Mouse (Mus musculus) intestine, embryonic 14.5 days (tissue): ENCODE data around the gene Hist1h2an. TPM values are rescaled to one million over a fixed set of nuclear protein-coding genes. Genes with fewer than 3 reads are reported as not detected.
A peak's percentile ranks its signal among the peaks of the same experiment; 100 is the strongest.
"Not testable (repeated sequence)": the region's sequence is repeated elsewhere in the genome, so short reads cannot be mapped to it uniquely, and the experiment has no call there.

Experiments
- ATAC-seq: fragments of 200-750 bp; cut with Nextera tagmentation; replicated peaks from 2 replicates; pipeline ENCODE4 v1.8.0; 2017; ENCODE audit warnings: low read depth, moderate number of reproducible peaks, moderate TSS enrichment, moderate library complexity; ENCODE audit not compliant: low FRiP score, low TSS enrichment
- DNase-seq: peaks from one replicate; pipeline ENCODE4 v3.0.0-alpha.2; 2018; ENCODE audit warnings: low spot score
- H3K27ac ChIP-seq: fragments of 300-500 bp; sonication (generic); 2 replicates; pipeline ENCODE4 v1.5.1; 2014; ENCODE audit warnings: low read depth, mild to moderate bottlenecking, control low read depth
- H3K27me3 ChIP-seq: fragments of 300-500 bp; sonication (generic); replicated peaks from 2 replicates; pipeline ENCODE4 v1.6.1; 2014; ENCODE audit warnings: low read length, control low read depth; ENCODE audit not compliant: control insufficient read depth, insufficient read depth
- H3K36me3 ChIP-seq: fragments of 300-500 bp; sonication (generic); 2 replicates; pipeline ENCODE4 v1.6.1; 2014; ENCODE audit warnings: low read length, control low read depth; ENCODE audit not compliant: control insufficient read depth, insufficient read depth
- H3K4me1 ChIP-seq: fragments of 300-500 bp; sonication (generic); replicated peaks from 2 replicates; pipeline ENCODE4 v1.6.1; 2014; ENCODE audit warnings: low read length, control low read depth, mixed read lengths; ENCODE audit not compliant: control insufficient read depth, insufficient read depth
- H3K4me2 ChIP-seq: fragments of 300-500 bp; sonication (generic); 2 replicates; pipeline ENCODE4 v1.6.1; 2014; ENCODE audit warnings: low read length
- H3K4me3 ChIP-seq: fragments of 300-500 bp; sonication (generic); 2 replicates; pipeline ENCODE4 v1.5.1; 2014; ENCODE audit warnings: low read depth, low read length, control low read depth, mixed read lengths
- H3K9ac ChIP-seq: fragments of 300-500 bp; sonication (generic); 2 replicates; pipeline ENCODE4 v1.6.1; 2014; ENCODE audit warnings: mild to moderate bottlenecking, low read length
- H3K9me3 ChIP-seq: fragments of 300-500 bp; sonication (generic); 2 replicates; pipeline ENCODE4 v1.6.1; 2016; ENCODE audit warnings: low read length, control low read depth; ENCODE audit not compliant: control insufficient read depth
- WGBS: fragments of 180-500 bp; shearing (Covaris S2); extraction: QIAGEN DNeasy Blood & Tissue Kit; methylation state at CpG from one replicate; pipeline ENCODE4 v1.1.7; 2014; 5-methylcytosine and 5-hydroxymethylcytosine counted together
- microRNA-seq: library from miRNA; unstranded; fragments of <30 nt; microRNA quantifications from one replicate; pipeline ENCODE4, GENCODE M21; 2016
- polyA plus RNA-seq: library from polyadenylated mRNA; unstranded; fragments of >200 nt; fragmentation: Nextera tagmentation; extraction: Ambion mirVana; gene quantifications from 2 replicates; pipeline ENCODE4 v1.2.1, GENCODE M21; 2014

The Hist1h2an gene
- polyA plus RNA-seq, 1 experiment from 2014 or later: not detected

DNA sequence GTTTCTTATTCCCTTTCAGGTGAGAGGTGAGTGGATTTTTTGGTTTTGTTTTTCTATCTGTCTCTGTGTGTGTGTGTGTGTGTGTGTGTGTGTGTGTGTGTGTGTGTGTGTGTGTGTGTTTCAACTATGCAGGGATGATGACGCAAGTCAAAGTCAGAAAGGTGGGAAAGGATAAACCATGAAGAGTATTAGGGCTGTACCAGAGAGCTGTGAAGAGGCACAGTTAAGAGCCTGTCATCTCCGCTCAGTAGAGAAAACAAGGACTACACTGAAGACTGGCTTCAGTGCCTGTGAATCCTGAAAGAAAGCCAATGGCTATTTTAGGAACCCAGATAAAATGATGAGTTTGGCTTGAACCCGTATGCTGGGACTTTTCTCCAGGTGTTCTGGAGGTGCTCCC lies 35.2 kb downstream of the Hist1h2an start:
- Histone ChIP-seq H3K4me2 (peak overlapping the region; percentile 70; the same call in 1 of the 2 replicates), H3K27me3 (no peaks in the 10 kb centered on the region), H3K4me1 (peaks cover 24% of the 10 kb centered on the region), H3K4me3 (no peak overlapping the region), H3K36me3 (no peaks in the 10 kb centered on the region), H3K27ac (peak overlapping the region; percentile 89), H3K9me3 (no peaks in the 10 kb centered on the region), H3K9ac (no peak overlapping the region)
- no peak for ATAC-seq
- DNase-seq: no peak
- WGBS: 68% methylated on average over 3 of the region's 3 CpGs

DNA sequence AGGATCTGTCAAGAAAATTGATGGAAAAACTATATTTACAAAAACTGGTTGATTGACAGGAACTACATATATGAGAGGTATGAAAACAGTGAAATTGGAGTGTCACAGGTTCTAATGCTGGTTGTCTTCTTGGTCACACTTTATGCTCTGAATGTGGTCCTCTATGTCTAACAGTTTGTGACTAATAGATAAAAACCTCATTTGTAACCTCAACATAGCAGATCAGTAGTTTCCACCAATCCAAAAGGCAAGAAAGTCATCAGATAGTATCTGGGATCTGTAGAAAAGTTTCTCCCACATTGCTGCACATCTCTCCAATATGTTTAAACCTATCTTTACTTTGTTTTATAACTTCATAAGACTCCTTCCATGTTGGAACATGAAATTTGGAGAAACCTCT lies 35.6 kb downstream of the Hist1h2an start:
- Histone ChIP-seq H3K36me3 (no peaks in the 10 kb centered on the region), H3K9ac (no peak overlapping the region), H3K4me1 (peaks cover 24% of the 10 kb centered on the region), H3K9me3 (no peaks in the 10 kb centered on the region), H3K4me3 (no peak overlapping the region), H3K27ac (no peak overlapping the region; the same call in 1 of the 2 replicates), H3K4me2 (no peak overlapping the region), H3K27me3 (no peaks in the 10 kb centered on the region)
- no peak for ATAC-seq
- no peak for DNase-seq

DNA sequence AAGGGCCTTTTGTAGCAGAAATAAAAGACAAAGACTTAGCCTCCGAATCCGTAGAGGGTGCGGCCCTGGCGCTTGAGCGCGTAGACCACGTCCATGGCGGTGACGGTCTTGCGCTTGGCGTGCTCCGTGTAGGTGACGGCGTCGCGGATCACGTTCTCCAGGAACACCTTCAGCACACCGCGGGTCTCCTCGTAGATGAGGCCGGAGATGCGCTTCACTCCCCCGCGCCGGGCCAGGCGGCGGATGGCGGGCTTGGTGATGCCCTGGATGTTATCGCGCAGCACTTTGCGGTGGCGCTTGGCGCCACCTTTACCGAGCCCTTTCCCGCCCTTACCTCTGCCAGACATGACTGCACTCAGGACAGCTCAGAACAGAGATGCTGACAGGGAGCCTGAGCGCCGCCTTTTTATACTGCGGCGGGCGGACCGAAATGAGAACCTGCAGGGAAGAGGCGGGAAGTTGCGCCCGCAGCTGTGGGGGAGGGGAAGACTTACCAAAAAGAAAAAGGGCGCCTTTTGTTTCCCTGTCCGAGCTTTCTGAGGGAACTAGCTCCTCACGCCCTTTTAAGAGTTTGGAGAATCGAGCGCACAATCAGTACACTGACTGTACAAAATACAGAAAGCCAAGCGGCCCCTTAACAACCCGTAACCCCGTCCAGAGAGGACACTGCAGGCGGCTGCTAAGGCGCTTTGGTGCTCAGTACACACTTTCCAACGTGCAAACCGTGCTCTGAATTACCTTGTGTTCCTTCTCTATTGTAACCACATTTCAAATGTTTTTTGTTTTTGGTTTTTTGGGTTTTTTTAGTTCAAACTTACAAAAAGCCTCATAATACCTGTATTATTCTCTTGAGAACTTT lies 36.6 kb downstream of the Hist1h2an start, which contains the start of gene Hist1h4k:
Gene Hist1h4k, minus strand, starts transcription at position 347 of the 859 bp plus-strand sequence.
- Histone ChIP-seq H3K9ac (peak within 1 kb of the TSS; percentile 88), H3K4me3 (peak within 1 kb of the TSS; percentile 77), H3K4me1 (peaks cover 24% of the 10 kb centered on the region), H3K4me2 (peak within 1 kb of the TSS; percentile 82), H3K27ac (peak within 1 kb of the TSS; percentile 97)
- ATAC-seq: peak; percentile 85
- not testable (repeated sequence) for H3K27me3 ChIP-seq, H3K9me3 ChIP-seq, H3K36me3 ChIP-seq
- under 1% methylated on average over 39 of the region's 56 CpGs for WGBS
- peak; percentile 99 for DNase-seq

DNA sequence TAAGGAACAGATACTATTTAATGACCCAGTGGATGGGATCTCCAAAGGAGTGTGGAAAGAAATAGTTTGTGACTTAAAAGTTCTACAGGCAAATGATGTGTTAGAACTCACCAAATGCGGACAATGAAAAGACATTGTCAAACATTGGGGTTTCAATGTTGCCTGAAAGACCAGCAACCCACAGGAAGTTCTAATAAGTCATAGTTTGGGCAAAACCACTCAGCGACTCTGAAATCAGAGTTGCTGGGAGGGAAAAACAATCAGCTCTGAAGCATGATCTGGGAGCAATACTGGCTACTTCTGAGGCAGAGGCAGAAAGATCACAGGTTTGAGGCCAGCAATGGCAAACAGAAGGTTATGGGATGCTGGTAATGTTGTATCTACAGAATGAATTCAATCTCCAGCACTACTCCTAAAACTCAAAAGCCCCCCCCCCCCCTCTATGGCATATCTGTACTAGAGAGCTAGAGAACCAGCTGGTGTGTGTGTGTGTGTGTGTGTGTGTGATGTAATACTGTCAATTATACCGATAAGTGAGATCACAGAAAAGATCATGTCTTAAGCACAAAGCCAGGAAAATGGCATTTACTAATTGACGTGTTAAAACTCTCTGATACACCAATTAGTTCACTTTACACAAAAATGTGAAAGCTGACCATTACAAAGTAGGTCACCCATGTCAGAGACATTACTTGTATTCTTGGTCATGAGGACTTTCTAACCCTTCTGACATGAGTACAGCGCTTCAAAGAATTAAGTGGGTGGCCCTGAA lies 37.4 kb downstream of the Hist1h2an start:
- H3K4me3 ChIP-seq: peak overlapping the region; percentile 77
- no peak for ATAC-seq
- 4% methylated on average over 5 of the region's 5 CpGs for WGBS

DNA sequence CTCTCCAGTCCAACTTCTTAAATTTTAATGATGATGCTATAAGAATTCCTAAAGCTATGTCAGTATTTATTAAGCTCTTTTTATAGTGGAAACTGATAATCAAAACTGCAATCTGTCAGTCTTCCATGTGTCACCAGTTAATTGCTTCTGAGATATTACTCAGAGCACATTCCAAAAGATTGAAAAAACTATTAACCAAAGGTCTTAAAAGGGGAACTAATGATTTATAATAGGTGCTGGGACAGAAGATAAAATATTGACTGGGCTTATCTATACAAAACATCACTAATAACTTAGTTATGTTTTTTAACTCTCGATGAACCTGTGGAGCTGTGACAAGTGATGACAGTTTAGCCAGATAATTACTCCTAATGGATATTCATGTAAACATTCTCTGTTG lies 42.0 kb downstream of the Hist1h2an start:
- no peak overlapping the region for H3K9ac ChIP-seq
- H3K27me3 ChIP-seq: no peaks in the 10 kb centered on the region
- no peaks in the 10 kb centered on the region for H3K9me3 ChIP-seq
- no peak overlapping the region for H3K4me3 ChIP-seq
- 23% methylated on average over 1 of the region's 1 CpGs for WGBS
- H3K36me3 ChIP-seq: no peaks in the 10 kb centered on the region
- H3K27ac ChIP-seq: no peak overlapping the region
- DNase-seq (no peak), ATAC-seq (no peak)
- H3K4me1 ChIP-seq: peaks cover 12% of the 10 kb centered on the region; the same call in 1 of the 2 replicates
- H3K4me2 ChIP-seq: no peak overlapping the region

More for the DNA sequence above, 37.4 kb downstream of the Hist1h2an start:
- H3K9me3 ChIP-seq: no peaks in the 10 kb centered on the region
- H3K4me1 ChIP-seq: peaks cover 24% of the 10 kb centered on the region
- peak overlapping the region; percentile 88 for H3K9ac ChIP-seq
- no peaks in the 10 kb centered on the region for H3K27me3 ChIP-seq
- H3K27ac ChIP-seq: peak overlapping the region; percentile 97
- H3K4me2 ChIP-seq: peak overlapping the region; percentile 82
- no peaks in the 10 kb centered on the region for H3K36me3 ChIP-seq
- DNase-seq: peak; percentile 73

Small RNA genes lying within 50 kb of the gene (microRNA-seq; reads per million reads assigned to microRNA genes)
- not detected for gene Gm19658
- not detected for gene Gm44346
- not detected for gene Gm44454
- gene Gm44466: not detected

Other genes with a start within 250 kb of the Hist1h2an start
- 0.05 and 0.16 TPM in 2 replicates for gene Olfr1366, start 244.4 kb downstream of the Hist1h2an start, polyA plus RNA-seq
- gene Olfr1535, start 227.3 kb downstream of the Hist1h2an start, polyA plus RNA-seq: not detected in 2 replicates
- not detected in 2 replicates for gene Olfr1364, start 205.5 kb downstream of the Hist1h2an start, polyA plus RNA-seq
- gene Olfr1362, start 173.2 kb downstream of the Hist1h2an start, polyA plus RNA-seq: not detected in 2 replicates
- not detected in 2 replicates for gene Olfr11, start 144.7 kb downstream of the Hist1h2an start, polyA plus RNA-seq
- gene Olfr1361, start 123.8 kb downstream of the Hist1h2an start, polyA plus RNA-seq: not detected in 2 replicates
- not detected in 2 replicates for gene Olfr1360, start 109.8 kb downstream of the Hist1h2an start, polyA plus RNA-seq
- not detected in 2 replicates for gene Olfr1359, start 89.1 kb downstream of the Hist1h2an start, polyA plus RNA-seq
- gene Hist1h2bl, start 71.1 kb downstream of the Hist1h2an start, polyA plus RNA-seq: 3.5 and 4.9 TPM in 2 replicates
- 26.2 and 47.7 TPM in 2 replicates for gene Hist1h2ai, start 70.8 kb downstream of the Hist1h2an start, polyA plus RNA-seq
- 7.7 and 18.4 TPM in 2 replicates for gene Hist1h3h, start 69.6 kb downstream of the Hist1h2an start, polyA plus RNA-seq
- 4.0 and 5.3 TPM in 2 replicates for gene Hist1h2bm, start 65.2 kb downstream of the Hist1h2an start, polyA plus RNA-seq
- 2.2 and 2.3 TPM in 2 replicates for gene Hist1h4j, start 52.2 kb downstream of the Hist1h2an start, polyA plus RNA-seq
- gene Hist1h4k, start 36.7 kb downstream of the Hist1h2an start, polyA plus RNA-seq: 7.2 and 10.8 TPM in 2 replicates
- gene Hist1h2ak, start 33.4 kb downstream of the Hist1h2an start, polyA plus RNA-seq: 18.2 and 18.4 TPM in 2 replicates
- 3.2 and 3.7 TPM in 2 replicates for gene Hist1h2bn, start 33.1 kb downstream of the Hist1h2an start, polyA plus RNA-seq
- gene Hist1h1b, start 6.6 kb downstream of the Hist1h2an start, polyA plus RNA-seq: 16.0 and 16.8 TPM in 2 replicates
- 188 and 230 TPM in 2 replicates for gene Hist1h3i, start 3.8 kb downstream of the Hist1h2an start, polyA plus RNA-seq
- 0.74 and 1.8 TPM in 2 replicates for gene Hist1h2bp, start 243 bp upstream of the Hist1h2an start, polyA plus RNA-seq
- 19.9 and 23.4 TPM in 2 replicates for gene Hist1h2bq, start 23.0 kb upstream of the Hist1h2an start, polyA plus RNA-seq
- gene Hist1h2ao, start 23.2 kb upstream of the Hist1h2an start, polyA plus RNA-seq: 4.0 TPM in 1 of 2 replicates, not detected in the other
- not detected in 2 replicates for gene Hist1h4m, start 24.5 kb upstream of the Hist1h2an start, polyA plus RNA-seq
- 20.6 and 22.9 TPM in 2 replicates for gene Hist1h4n, start 45.0 kb upstream of the Hist1h2an start, polyA plus RNA-seq
- gene Hist1h2ap, start 46.3 kb upstream of the Hist1h2an start, polyA plus RNA-seq: 4,338 and 4,830 TPM in 2 replicates
- gene Hist1h2br, start 46.5 kb upstream of the Hist1h2an start, polyA plus RNA-seq: 22.1 and 24.2 TPM in 2 replicates
- 9.8 and 13.8 TPM in 2 replicates for gene Zfp184, start 157.9 kb upstream of the Hist1h2an start, polyA plus RNA-seq
- gene Pom121l2, start 194.0 kb upstream of the Hist1h2an start, polyA plus RNA-seq: not detected in 2 replicates
- 0.46 and 1.1 TPM in 2 replicates for gene Prss16, start 222.5 kb upstream of the Hist1h2an start, polyA plus RNA-seq
- gene Hist1h2ah, start 248.3 kb upstream of the Hist1h2an start, polyA plus RNA-seq: 11.8 and 19.7 TPM in 2 replicates
- gene Hist1h2bk, start 248.7 kb upstream of the Hist1h2an start, polyA plus RNA-seq: 5.2 and 7.5 TPM in 2 replicates